Mouse (Mus musculus) heart, adult 2 months (tissue): Measurements from ENCODE around the gene Hivep2. TPM values are rescaled to one million over a fixed set of nuclear protein-coding genes. Genes with fewer than 3 reads are reported as not detected.

Source experiments
- DNase-seq, 2 experiments: peaks; one replicate each; pipeline ENCODE4 v3.0.0; 2021
- H3K27ac ChIP-seq: fragments of 200-600 bp; 2 replicates; pipeline ENCODE4 v1.8.1; 2022
- H3K27me3 ChIP-seq: fragments of 200-500 bp; 2 replicates; pipeline ENCODE4 v1.6.1; 2012; ENCODE audit warnings: mild to moderate bottlenecking, low read length, inconsistent platforms, mixed read lengths; ENCODE audit not compliant: control insufficient read depth, insufficient read depth
- H3K36me3 ChIP-seq: fragments of 200-500 bp; 2 replicates; pipeline ENCODE4 v1.6.1; 2012; ENCODE audit warnings: low read length, inconsistent platforms; ENCODE audit not compliant: control insufficient read depth, insufficient read depth
- H3K4me1 ChIP-seq: fragments of 200-500 bp; 2 replicates; pipeline ENCODE4 v1.6.1; 2011; ENCODE audit warnings: low read length; ENCODE audit not compliant: control insufficient read depth, insufficient read depth
- H3K4me3 ChIP-seq: fragments of 200-600 bp; 2 replicates; pipeline ENCODE4 v1.8.1; 2022
- H3K79me2 ChIP-seq: fragments of 200-500 bp; replicated peaks from 2 replicates; pipeline ENCODE4 v1.6.1; 2012; ENCODE audit warnings: mild to moderate bottlenecking, inconsistent platforms, low read length, moderate library complexity, mixed read lengths; ENCODE audit not compliant: control insufficient read depth, insufficient read depth
- H3K9ac ChIP-seq: fragments of 200-500 bp; 2 replicates; pipeline ENCODE4 v1.6.1; 2012; ENCODE audit warnings: low read depth, mild to moderate bottlenecking, control low read depth, inconsistent platforms, low read length, mixed read lengths
- CTCF ChIP-seq: fragments of 200-600 bp; IDR thresholded peaks from 2 replicates; pipeline ENCODE4 v1.8.1; 2022; ENCODE audit warnings: antibody characterized with exemption, mild to moderate bottlenecking, moderate library complexity
- EP300 ChIP-seq: fragments of 200-500 bp; IDR thresholded peaks from 2 replicates; pipeline ENCODE4 v1.6.1; 2011; ENCODE audit warnings: low read depth, low read length, control low read depth; ENCODE audit not compliant: insufficient read depth
- POLR2A ChIP-seq: fragments of 200-500 bp; IDR thresholded peaks from 2 replicates; pipeline ENCODE4 v1.6.1; 2011; ENCODE audit warnings: mild to moderate bottlenecking, low read depth, low read length, control low read depth; ENCODE audit not compliant: insufficient read depth
- WGBS: fragments of 180-500 bp; shearing (Covaris S2); methylation state at CpG from one replicate; pipeline ENCODE4 v1.1.7; 2018; 5-methylcytosine and 5-hydroxymethylcytosine counted together
- intact Hi-C: fragments of 180-260 bp; cut with DNase I; formaldehyde crosslinking; loops from one replicate; pipeline ENCODE4 v1.15.1; 2025
- polyA plus RNA-seq: library from polyadenylated mRNA; depleted of rRNA; stranded (reverse); fragments of >200 nt; gene quantifications from 2 replicates; pipeline ENCODE4 v1.2.3, GENCODE M21; 2012
- total RNA-seq, 2 experiments: library from RNA; stranded (reverse); gene quantifications; 2 replicates each; pipeline ENCODE4 v1.2.3; 2021

Gene Hivep2
- total and polyA plus RNA-seq, 3 experiments = 5.3 to 22.6 (median 20.9) TPM

- peaks cover 9% of the 10 kb centered on the region for H3K4me1 ChIP-seq
- no peak overlapping the region for H3K4me3 ChIP-seq
- TF ChIP-seq CTCF (peak; percentile 36), POLR2A (no peak), EP300 (no peak)
- H3K27ac ChIP-seq = peak overlapping the region; percentile 6; the same call in 1 of the 2 replicates
- H3K27me3 ChIP-seq = no peaks in the 10 kb centered on the region
- peaks cover 24% of the 10 kb centered on the region for H3K36me3 ChIP-seq
- DNase-seq = no peak
- no peak overlapping the region for H3K9ac ChIP-seq
- WGBS = 58% methylated on average over 13 of the region's 13 CpGs
- intact Hi-C loops = loop anchor here (5.0 kb wide), 2 partner anchors 41 to 71 kb away; no protein-coding TSS in a partner anchor
- H3K79me2 ChIP-seq = peaks cover 6% of the 10 kb centered on the region; the same call in 1 of the 2 replicates
Observed at GRCm38 (mm10) chr10:14016287-14016970, 50.6 kb downstream of the Hivep2 start.

DNA sequence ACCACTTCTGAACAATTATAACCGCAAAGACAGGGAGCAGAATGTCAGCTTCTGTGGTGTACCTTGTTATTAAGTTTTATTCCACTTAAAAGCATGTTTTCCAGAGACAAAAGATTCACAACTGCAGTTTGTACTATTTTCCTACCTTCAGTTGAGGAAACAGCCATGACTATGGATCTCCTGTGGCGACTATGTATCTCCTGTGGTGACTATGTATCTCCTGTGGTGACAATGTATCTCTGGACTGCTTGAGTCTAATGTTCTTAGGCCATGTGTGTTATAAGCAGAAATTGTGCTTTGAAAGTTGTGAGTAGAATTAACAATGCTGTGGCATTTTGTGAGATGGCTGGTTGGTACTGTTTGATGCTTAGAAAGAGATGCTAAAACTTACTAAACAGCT, 51.5 kb downstream of the Hivep2 start:
- 63% methylated on average over 2 of the region's 2 CpGs for WGBS
- TF ChIP-seq EP300 = no peak
- no peak for TF ChIP-seq POLR2A
- no peak for TF ChIP-seq CTCF
- peak overlapping the region; percentile 65 for H3K27ac ChIP-seq
- DNase-seq = no peak
- peaks cover 24% of the 10 kb centered on the region for H3K36me3 ChIP-seq
- H3K27me3 ChIP-seq = no peaks in the 10 kb centered on the region
- peaks cover 6% of the 10 kb centered on the region; the same call in 1 of the 2 replicates for H3K79me2 ChIP-seq
- peak overlapping the region; percentile 32 for H3K4me3 ChIP-seq
- intact Hi-C loops = loop anchor here (5.0 kb wide), 2 partner anchors 40 to 70 kb away; no protein-coding TSS in a partner anchor
- H3K9ac ChIP-seq = no peak overlapping the region
- H3K4me1 ChIP-seq = peaks cover 9% of the 10 kb centered on the region

GRCm38 (mm10) chr10:14017822-14018364, 52.0 kb downstream of the Hivep2 start:
- intact Hi-C loops = loop anchor here (2.0 to 5.0 kb wide), 3 partner anchors 39 to 69 kb away; partner anchors contain the start of gene Hivep2

GRCm38 (mm10) chr10:14018672-14019071, 52.8 kb downstream of the Hivep2 start:
- DNase-seq = no peak
- Histone ChIP-seq H3K36me3 (peaks cover 24% of the 10 kb centered on the region), H3K27ac (peak overlapping the region; percentile 65), H3K4me1 (peaks cover 10% of the 10 kb centered on the region), H3K27me3 (no peaks in the 10 kb centered on the region), H3K79me2 (peaks cover 6% of the 10 kb centered on the region; the same call in 1 of the 2 replicates), H3K4me3 (peak overlapping the region; percentile 32), H3K9ac (no peak overlapping the region)
- no peak for TF ChIP-seq CTCF
- no peak for TF ChIP-seq EP300
- no peak for TF ChIP-seq POLR2A
- intact Hi-C loops = loop anchor here (2.0 to 5.0 kb wide), 3 partner anchors 39 to 69 kb away; partner anchors contain the start of gene Hivep2
- 27% methylated on average over 7 of the region's 7 CpGs for WGBS

More at GRCm38 (mm10) chr10:14017822-14018364, 52.0 kb downstream of the Hivep2 start:
- WGBS = 2% methylated on average over 12 of the region's 12 CpGs
- Histone ChIP-seq H3K4me3 (peak overlapping the region; percentile 32), H3K27ac (peak overlapping the region; percentile 65), H3K36me3 (peaks cover 24% of the 10 kb centered on the region), H3K27me3 (no peaks in the 10 kb centered on the region), H3K4me1 (peaks cover 9% of the 10 kb centered on the region), H3K79me2 (peaks cover 6% of the 10 kb centered on the region; the same call in 1 of the 2 replicates), H3K9ac (peak overlapping the region; percentile 7)
- TF ChIP-seq POLR2A = no peak
- TF ChIP-seq EP300 = no peak
- TF ChIP-seq CTCF = no peak
- peak; percentile 40 to 49 for DNase-seq

DNA sequence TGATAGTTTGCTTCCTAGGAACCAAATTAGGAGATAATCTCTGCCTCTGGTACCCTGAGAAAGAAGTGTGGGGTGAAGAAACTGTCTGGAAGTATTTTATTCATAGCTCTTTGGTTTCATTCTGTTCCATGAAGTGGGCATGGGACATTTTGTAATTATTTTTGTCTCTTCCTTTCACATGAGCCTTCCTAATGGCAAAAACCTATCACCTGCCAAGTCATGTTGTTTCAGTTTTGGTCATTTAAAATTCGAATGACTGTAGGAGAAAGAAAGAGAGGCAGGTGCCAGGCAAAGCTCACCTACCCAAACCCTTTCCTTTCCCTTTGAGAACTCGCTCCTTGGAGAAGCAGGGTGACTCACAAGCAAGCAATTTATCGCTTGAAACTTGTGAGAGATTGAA, 53.3 kb downstream of the Hivep2 start:
- H3K9ac ChIP-seq = no peak overlapping the region
- H3K27me3 ChIP-seq = no peaks in the 10 kb centered on the region
- DNase-seq = no peak
- peaks cover 28% of the 10 kb centered on the region for H3K36me3 ChIP-seq
- no peak overlapping the region for H3K27ac ChIP-seq
- H3K79me2 ChIP-seq = peaks cover 6% of the 10 kb centered on the region; the same call in 1 of the 2 replicates
- 55% methylated on average over 3 of the region's 3 CpGs for WGBS
- H3K4me3 ChIP-seq = no peak overlapping the region
- TF ChIP-seq CTCF (no peak), EP300 (no peak), POLR2A (no peak)
- intact Hi-C loops = loop anchor here (2.0 to 5.0 kb wide), 3 partner anchors 38 to 68 kb away; partner anchors contain the start of gene Hivep2
- peaks cover 10% of the 10 kb centered on the region for H3K4me1 ChIP-seq

- Histone ChIP-seq H3K36me3 (peaks cover 30% of the 10 kb centered on the region), H3K79me2 (peaks cover 8% of the 10 kb centered on the region; the same call in 1 of the 2 replicates), H3K4me3 (no peak overlapping the region), H3K9ac (no peak overlapping the region), H3K27ac (no peak overlapping the region), H3K4me1 (peaks cover 12% of the 10 kb centered on the region), H3K27me3 (no peaks in the 10 kb centered on the region)
- intact Hi-C loops = no loop called here
- no peak for DNase-seq
- no peak for TF ChIP-seq CTCF
- TF ChIP-seq EP300 = no peak
- no peak for TF ChIP-seq POLR2A
- WGBS = 21% methylated on average over 7 of the region's 7 CpGs
Observed at GRCm38 (mm10) chr10:14020253-14020652, 54.4 kb downstream of the Hivep2 start.
